Mouse (Mus musculus) spleen, adult 12 weeks (tissue): ENCODE results near the gene Tacr2.

Experiments
- DNase-seq: peaks from one replicate; pipeline ENCODE4 v3.0.0; 2022; ENCODE audit warnings: low spot score

Gene Tacr2

DNA sequence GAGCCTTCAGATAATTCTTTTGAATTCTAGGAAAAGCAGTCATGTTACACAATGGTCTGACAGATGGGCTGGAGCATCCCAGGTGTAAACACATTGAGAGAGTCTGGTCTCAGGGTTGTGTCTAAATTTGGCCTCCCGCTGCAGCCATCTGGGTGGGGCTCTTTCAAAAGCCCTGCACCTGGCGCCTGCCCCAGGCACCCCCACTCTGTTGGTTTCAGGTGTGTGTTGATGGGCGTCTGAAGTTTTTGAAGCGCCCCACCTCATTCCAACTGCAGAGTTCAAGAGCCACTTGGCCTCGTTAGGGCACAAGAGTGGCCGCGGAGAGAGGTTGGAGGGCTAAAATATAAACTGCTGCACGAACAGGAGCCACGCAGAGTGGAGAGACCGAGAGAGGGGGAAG, 9.9 kb upstream of the Tacr2 start:
- DNase-seq, result no peak

DNA sequence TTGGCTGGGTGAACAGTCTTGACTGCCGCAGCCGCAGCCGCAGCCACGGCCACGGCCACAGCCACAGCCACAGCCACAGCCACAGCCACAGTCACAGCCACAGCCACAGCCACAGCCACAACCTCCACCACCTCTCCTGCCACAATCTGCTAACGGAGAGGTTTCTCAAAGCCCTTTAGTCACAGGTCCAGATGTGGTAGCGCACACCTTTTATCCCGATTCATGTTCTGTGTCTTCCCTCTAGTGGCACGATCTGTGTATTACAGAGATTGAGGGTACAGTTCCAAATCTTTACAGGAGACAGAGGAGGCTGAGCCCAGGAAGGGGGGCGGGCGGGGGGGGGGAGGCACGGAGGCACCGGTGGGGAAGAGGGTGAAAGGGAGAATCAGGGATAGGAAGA, 9.3 kb upstream of the Tacr2 start:
- no peak for DNase-seq

DNA sequence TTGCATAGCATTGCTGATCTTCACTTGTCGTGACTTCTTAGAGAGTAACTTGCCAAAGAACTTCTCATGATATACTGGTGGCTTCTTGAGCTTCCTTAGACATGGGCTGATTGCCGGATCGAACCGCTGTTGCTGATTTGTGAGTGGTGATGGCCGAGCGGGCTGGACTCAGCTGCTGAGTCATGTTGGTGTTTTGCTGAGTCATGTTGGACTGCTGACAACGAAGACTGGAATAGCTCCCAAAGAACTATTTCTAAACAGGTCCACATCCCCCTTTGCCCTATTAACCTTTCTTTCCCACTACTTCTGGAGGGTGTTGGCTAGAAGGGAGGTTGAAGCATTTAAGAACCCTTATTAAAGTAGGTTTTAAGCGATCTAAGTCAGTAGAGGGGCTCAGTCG, 8.2 kb upstream of the Tacr2 start:
- DNase-seq, result no peak

DNA sequence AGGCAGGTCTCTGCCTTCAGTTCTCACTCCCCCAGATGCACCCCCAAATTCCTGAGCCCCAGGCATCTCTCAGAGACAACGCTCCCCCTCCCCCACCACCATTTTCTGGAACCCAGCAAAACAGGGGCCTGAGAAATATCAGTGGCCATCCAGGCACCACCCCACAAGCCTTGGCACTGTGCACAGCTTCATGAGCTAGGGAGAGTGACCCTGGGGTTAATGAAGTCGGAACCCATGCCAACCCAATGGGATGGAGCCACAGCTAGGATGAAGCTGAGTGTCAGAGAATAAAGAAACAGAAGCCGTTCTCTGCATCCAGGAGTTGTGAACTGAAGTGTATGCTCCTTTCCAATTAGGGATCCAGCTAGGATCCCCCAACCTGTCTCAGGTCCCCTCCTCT, 5.1 kb upstream of the Tacr2 start:
- no peak for DNase-seq

DNA sequence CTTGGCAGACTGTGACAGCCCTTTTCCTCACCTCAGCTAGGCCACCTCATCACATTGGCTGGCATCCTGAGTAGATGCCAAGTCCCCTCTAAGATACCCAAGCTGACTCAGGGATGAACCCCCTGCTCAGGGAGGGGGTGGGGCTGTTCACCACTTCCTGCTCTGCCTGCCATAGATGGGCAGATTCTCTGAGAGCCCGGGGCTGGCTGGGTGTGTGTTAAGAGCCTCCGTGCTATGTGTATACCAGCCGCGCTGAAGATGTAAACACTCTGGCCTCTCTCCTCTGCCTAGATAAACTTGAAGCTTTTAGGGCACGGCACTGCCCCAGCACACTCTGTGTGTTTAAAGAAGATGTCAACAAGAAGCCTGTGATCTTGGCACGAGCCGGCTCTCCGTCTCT, 4.4 kb upstream of the Tacr2 start:
- DNase-seq, result no peak

DNA sequence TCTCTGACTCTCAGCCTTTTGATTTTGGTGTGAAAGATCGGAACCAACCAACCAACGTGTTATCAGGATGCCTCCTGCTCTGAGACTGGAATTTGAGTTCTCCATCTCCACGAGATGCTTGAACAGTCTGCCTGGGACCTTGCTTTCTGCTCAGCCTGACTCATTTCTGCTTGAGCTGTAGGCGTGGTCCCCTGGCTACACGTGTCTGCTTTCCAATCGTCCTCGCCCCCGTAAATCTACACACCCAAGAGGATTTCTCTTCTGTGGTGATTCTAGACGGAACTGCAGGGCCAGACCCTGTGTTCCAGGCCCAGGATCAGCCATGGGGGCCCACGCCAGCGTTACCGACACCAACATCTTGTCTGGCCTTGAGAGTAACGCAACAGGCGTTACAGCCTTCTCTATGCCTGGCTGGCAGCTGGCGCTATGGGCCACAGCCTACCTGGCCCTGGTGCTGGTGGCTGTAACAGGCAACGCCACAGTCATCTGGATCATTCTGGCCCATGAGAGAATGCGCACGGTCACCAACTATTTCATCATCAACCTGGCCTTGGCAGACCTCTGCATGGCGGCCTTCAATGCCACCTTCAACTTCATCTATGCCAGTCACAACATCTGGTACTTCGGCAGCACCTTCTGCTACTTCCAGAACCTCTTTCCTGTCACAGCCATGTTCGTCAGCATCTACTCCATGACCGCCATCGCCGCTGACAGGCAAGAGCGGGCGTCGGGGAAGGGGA, 428 bp downstream of the Tacr2 start:
- no peak for DNase-seq

DNA sequence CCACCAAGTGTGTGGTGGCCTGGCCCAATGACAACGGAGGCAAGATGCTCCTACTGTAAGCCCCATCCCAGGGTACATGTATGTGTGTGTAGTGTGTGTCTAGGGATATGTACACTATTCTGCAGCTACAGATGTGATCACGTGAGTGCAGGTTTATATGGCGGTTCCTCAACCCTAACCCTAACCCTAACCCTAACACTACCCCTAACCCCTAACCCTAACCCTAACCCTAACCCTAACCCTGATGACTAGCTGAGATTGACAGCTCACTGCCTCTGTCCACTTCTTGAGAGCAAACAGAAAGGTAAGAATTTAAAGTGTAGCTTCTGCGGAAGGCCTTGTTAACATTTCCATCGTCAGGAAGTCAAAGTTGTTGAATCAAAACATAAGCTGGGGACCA, 6.1 kb downstream of the Tacr2 start:
- no peak for DNase-seq

DNA sequence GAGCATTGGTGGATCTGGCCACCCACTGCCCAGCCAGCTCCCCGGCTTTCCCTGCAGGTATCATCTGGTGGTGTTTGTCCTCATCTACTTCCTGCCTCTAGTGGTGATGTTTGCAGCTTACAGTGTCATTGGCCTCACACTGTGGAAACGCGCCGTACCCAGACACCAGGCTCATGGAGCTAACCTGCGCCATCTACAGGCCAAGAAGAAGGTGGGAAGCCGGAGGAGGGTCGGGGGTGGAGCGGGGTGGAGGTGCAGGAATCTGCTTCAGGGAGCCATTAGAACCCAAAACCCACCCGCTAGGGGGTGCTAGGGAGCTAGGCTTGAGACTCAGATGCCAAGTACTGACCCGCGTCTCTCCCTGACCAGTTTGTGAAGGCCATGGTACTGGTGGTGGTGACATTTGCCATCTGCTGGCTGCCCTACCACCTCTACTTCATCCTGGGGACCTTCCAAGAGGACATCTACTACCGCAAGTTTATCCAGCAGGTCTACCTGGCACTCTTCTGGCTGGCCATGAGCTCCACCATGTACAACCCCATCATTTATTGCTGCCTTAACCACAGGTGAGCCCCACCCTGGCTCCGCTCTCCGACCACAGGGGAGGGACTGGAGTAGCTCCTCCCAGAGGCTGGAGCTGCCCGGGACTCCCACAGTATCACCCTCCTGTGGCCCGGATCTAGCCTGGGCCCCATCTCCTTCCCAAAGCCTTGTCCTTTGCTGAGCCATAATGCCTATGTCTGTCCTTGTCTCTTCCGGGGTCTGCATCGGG, 9.1 kb downstream of the Tacr2 start:
- peak; percentile 63 for DNase-seq

DNA sequence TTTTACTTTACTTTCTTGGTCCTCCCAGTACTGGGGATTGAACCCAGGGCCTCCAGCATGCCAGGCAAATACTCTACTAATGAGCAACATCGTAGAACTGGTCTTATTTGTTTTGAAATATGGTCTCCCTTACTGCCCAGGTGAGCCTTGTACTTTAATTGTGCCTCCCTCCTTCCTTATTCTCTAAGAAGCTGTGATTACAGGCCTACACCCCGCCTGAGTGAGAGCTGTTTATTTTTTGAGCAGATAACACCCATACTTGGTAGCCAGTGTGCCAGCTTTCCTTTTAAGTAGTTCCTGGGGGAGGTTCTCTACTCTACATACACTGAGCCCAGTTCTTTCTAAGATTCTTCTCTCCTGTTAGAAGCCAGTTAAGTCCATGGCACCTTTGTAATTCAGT, 12.1 kb downstream of the Tacr2 start:
- DNase-seq, result no peak

DNA sequence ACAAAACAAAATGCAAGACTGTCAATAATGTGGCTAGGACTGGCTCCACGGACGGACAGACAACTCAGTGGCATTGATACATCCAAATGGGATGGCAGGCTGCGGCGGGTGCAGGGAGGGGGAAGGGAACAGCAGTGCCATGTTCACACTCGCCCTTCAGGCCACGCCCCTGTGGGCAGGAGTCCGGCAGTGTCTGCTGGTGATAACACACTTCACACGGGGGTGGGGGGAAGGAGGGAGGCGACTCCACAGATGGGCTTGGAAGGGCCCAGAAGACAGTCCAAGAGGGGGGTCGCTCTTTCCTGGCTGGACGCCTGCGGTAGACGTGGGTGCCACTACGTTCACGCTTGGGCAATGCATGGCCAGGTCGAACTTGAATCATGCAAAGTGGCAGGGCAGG, 17.0 kb downstream of the Tacr2 start:
- no peak for DNase-seq

DNA sequence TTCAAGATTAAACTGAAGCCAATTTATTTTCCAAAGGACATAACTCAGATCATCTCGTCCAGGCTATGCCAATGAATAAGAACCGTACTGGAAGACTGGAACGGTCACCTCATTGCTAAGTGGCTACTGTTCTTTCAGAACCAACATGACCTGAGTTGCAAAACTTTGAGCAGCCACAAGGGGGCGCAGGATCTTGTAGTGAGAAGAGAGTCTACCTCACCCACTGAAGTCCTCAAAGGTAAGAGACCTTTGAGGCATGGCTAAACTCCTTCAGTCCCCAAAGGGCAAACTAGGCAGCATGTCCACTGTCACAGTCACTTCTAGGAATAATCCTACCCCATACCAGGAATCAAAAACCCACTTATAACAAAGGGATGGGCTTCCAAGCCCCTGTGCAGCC, 23.0 kb downstream of the Tacr2 start:
- peak; percentile 72 for DNase-seq

DNA sequence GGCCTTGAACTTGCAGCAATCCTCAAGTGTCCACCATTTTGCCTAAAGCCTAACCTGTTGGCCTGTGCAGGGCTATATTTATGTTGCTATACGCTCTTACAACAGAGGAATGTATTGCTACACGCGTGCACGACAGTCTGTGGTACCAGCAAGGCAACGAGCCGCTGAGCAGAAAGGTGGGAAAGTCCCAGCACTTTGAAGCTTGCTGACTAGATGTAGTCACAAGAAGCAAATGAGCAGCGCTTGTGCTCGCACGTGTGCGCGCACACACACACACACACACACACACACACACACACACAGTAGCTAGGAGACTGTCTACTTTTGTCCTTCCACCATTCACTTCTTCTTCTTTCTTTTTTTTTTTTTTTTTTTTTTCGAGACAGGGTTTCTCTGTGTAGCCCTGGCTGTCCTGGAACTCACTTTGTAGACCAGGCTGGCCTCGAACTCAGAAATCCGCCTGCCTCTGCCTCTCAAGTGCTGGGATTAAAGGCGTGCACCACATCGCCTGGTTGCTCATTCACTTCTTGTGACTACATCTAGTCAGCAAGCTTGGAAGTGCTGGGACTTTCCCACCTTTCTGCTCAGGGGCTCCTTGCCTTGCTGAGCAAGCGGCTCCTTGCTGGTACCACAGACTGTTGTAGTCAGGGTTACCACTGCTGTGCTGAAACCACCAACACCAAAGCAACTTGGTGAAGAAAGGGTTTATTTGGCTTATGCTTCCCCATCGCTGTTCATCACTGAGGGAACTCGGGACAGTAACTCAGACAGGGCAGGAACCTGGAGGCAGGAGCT, 25.5 kb downstream of the Tacr2 start:
- DNase-seq, result no peak

DNA sequence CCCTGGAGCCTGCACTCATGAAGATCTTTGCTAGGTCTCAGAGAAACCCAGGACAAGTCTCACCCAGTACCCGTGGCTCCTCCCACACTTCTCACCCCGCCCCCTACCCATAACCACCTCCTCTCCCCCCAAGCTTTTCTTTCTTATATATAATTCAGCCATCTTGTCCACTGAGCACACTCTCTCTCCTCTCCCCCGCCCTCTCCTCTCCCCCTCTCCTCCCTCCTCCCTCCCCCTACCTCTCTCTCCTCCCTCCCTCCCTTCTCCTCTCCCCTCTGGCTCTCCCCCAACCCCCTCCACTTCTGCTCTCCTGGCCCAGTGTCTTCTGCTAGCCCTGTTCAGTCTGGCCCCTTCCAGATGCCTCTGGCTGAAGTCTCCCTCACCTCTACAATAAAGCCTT, 26.8 kb downstream of the Tacr2 start:
- DNase-seq, result no peak

DNA sequence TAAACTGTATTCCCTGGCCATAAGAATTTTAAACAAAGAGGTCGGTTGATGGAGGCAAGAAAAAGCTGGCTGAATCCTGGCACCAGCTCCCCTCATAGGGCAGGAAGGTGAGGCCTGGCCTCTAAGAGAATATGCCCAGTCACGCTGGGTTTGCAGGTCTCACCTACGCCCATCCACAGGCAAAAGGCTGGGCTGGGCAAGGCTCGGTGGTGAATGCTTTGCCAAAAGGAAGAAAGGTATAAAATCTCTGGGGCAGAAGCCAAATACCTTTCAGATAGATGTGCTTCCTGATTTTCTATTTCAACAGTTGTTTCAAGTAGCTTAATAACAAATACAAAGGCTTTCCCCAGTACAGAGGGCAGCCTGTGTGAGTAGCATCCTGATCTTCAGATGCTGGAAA, 27.4 kb downstream of the Tacr2 start:
- no peak for DNase-seq

DNA sequence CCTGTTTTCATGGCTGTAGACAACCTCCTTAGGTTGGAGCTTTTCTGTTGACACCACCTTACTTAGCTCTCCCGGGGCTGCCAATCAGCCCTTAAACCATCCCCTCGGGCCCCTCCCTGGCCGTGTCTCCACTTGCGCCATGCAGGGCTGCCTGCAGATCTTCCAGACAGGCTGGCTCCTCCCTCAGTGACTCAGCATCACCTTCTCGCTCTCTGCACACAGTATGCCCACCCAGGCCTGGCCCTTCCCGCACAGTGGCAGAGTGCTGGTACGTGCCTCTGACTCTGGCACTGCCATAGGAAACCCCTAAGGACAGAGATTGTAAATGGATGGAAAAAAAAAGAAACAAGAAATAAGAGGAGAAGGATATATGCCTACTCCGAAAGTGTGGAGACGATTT, 30.5 kb downstream of the Tacr2 start:
- DNase-seq, result no peak

DNA sequence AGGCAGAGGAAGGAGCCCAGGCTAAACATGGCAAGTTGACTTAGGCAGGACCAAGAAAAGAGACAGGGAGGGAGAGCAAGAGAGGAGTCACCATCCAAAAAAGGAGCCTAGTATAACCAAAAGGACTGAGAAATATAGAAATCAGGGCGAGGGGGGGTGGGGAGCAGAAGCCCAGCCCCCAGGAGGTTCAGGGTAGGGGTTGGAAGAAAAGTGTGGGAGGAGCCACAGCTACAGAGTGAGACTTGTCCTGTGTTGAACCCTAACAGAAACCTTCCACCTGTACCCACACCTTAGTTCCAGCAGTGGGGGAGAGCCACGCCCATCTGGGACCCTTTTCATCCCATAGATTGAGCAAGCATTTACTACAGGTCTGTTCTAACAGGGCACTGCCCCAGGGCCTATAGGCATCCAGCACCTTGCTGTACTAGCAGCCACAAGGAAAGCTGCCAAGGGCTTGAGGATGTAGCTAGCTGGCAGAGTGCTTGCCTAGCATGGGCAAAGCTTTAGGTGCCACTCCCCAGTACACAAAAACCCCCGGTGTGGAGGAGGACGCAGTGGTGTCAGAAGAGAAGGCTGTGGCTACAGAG, 31.1 kb downstream of the Tacr2 start:
- DNase-seq, result no peak

DNA sequence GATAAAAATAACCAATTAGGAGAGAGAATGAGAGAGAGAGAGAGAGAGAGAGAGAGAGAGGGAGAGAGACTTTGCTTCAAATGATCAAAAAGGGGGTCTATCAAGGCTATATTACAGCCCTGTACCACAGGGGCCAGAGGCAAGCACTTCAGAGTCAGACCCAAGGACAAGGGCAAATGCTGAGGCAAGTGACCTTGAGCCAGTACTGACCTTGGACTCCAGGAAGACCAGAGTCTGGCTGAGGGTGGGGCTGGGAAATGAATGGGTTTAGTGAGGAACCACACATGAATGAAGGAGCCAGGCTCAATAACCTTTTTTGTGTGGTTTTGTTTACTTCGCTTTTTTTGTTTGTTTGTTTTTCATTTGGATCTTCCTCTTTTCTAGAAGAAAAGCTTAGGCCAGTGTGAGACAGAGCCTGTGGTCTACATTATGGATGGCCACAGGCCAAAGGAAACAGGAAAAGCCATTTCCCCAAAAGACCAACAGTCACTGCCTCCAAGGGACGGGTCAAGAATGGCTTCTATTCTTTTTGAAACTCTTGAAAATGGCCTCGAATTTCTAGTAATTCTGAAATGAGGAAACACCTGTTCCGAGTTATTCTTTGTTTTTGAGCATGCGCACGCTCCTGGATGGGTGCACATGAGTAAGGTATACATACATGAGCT, 35.4 kb downstream of the Tacr2 start:
- DNase-seq, result no peak

DNA sequence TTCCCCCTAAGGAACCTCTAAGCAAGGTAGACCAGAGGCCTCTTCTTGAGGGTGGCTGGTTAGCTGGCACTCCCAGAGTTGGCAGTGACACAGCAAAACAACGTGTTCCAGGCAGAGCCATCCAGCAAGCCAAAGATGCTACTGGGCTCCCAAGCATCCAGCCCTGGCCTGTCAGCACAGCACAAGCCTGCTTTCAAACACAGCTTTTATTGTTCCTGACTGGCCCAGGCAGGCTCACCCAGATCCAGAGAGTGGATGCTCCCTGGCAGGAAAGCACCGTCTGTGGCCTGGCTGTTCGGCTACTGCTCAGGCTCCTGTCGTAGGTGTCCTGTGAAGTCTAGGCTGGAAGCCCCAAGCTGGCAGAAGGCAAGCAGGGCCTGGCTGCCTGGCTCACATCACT, 41.9 kb downstream of the Tacr2 start:
- no peak for DNase-seq

DNA sequence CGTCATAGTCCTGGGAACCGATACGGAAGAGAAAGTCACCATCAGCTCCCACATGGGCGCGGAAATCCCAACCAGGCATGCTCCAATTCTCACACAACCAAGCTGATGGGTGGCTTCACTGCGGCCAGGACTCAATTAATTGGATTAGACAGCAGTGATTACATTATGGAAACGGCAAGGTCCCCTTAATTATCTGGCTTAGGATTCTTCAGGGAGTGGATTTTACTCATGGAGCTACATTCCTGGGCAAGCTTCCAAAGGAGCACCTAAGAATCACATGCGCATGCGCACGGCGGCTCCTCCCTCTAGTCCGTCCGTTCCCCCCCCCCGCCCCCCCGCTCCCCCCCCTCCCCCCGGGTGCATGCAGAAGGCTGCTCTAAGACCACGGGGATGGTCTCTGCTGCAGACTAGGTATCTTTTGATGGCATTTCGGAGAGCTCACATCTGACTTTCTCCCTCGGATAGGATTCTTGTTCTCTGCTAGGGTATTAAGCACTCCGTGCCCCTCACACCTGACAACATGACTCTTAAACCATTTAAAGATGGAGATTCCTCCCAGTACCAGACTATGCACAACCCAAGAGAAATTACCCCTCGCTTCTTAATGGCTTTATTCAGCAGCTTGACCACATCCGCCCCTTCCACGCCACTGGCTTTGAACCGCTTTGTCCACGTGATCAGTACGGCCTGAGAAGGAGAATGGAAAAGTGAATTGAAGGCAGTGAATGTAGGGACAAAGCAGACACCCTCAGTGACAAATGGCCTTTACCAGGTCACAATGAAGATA, 44.0 kb downstream of the Tacr2 start:
- no peak for DNase-seq

DNA sequence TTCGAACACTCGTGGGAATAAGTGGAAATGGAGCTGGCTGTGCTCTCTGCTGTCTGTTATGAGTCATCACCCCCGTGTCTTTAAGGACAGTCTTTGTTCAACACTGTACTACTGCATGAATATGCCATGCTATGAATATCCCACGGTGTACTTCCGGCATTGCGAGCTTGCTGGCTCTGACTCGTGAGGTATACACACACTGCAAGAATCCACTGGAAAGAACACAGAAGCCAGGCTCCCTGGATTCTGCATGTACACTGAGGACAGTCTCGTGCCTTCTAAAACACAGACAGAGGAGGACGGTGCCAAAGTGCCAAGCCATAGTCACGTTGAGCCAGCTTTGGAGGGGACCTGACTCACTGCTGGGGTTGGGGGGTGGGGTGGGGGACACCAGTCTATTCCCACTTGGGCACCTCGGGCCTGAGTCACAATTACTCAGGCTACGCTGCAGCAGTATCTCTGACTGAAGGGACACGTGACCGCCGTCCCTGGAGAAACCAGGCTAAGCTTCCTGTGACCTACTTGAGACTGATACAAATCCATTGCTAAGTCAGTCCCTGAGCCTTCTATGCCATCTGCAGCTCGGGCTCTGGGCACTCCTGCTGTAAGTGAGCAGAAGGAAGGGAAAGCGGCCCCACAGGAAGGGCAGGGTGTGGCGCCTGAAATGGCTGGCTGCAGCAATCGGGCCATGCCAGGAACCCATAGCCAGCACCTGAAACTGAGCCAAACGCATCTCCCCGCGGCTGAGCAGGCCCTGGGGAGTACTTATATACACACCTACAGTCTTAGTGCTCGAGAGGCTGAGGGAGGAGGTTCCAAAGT, 48.0 kb downstream of the Tacr2 start:
- no peak for DNase-seq
